Mouse (Mus musculus) liver, embryonic 16.5 days (tissue): ENCODE measurements around the gene Fmn2. TPM values are rescaled to one million over a fixed set of nuclear protein-coding genes. Genes with fewer than 3 reads are reported as not detected.

ENCODE experiments used
- ATAC-seq: fragments of 200-750 bp; cut with Nextera tagmentation; 2 replicates; pipeline ENCODE4 v1.8.0; 2017; ENCODE audit warnings: low read depth, mild to moderate bottlenecking, moderate number of reproducible peaks, moderate library complexity
- H3K27ac ChIP-seq: fragments of 300-500 bp; sonication (generic); 2 replicates; pipeline ENCODE4 v1.5.1; 2014; ENCODE audit warnings: mild to moderate bottlenecking, low read length
- H3K27me3 ChIP-seq: fragments of 300-500 bp; sonication (generic); 2 replicates; pipeline ENCODE4 v1.6.1; 2014; ENCODE audit warnings: low read depth, low read length, mixed read lengths; ENCODE audit not compliant: control insufficient read depth, insufficient read depth
- H3K36me3 ChIP-seq: fragments of 300-500 bp; sonication (generic); 2 replicates; pipeline ENCODE4 v1.6.1; 2014; ENCODE audit warnings: mild to moderate bottlenecking; ENCODE audit not compliant: control insufficient read depth, insufficient read depth
- H3K4me1 ChIP-seq: fragments of 300-500 bp; sonication (generic); 2 replicates; pipeline ENCODE4 v1.6.1; 2014; ENCODE audit warnings: low read depth, low read length, mixed read lengths; ENCODE audit not compliant: control insufficient read depth
- H3K4me2 ChIP-seq: fragments of 300-500 bp; sonication (generic); 2 replicates; pipeline ENCODE4 v1.6.1; 2014; ENCODE audit warnings: low read depth, low read length, mixed read lengths
- H3K4me3 ChIP-seq: fragments of 300-500 bp; sonication (generic); 2 replicates; pipeline ENCODE4 v1.5.1; 2014; ENCODE audit warnings: low read depth, mild to moderate bottlenecking, low read length
- H3K9ac ChIP-seq: fragments of 300-500 bp; sonication (generic); 2 replicates; pipeline ENCODE4 v1.6.1; 2014; ENCODE audit warnings: low read depth, low read length
- H3K9me3 ChIP-seq: fragments of 300-500 bp; sonication (generic); replicated peaks from 2 replicates; pipeline ENCODE4 v1.6.1; 2016; ENCODE audit warnings: low read length; ENCODE audit not compliant: control insufficient read depth
- WGBS: fragments of 180-500 bp; shearing (Covaris S2); extraction: QIAGEN DNeasy Blood & Tissue Kit; methylation state at CpG from one replicate; pipeline ENCODE4 v1.1.7; 2014; ENCODE audit not compliant: insufficient replicate concordance; 5-methylcytosine and 5-hydroxymethylcytosine counted together
- polyA plus RNA-seq: library from polyadenylated mRNA; unstranded; fragments of >200 nt; fragmentation: Nextera tagmentation; extraction: Ambion mirVana; gene quantifications from 2 replicates; pipeline ENCODE4 v1.2.1, GENCODE M21; 2015

Fmn2 gene
- polyA plus RNA-seq, 1 experiment from 2014 or later: 0.04 TPM

- no peak overlapping the region for H3K9ac ChIP-seq
- H3K4me1 ChIP-seq: no peaks in the 10 kb centered on the region; the same call in 1 of the 2 replicates
- no peaks in the 10 kb centered on the region for H3K9me3 ChIP-seq
- H3K27me3 ChIP-seq: peaks cover 30% of the 10 kb centered on the region
- 3% methylated on average over 52 of the region's 53 CpGs for WGBS
- no peaks in the 10 kb centered on the region for H3K36me3 ChIP-seq
- no peak for ATAC-seq
- peak overlapping the region; percentile 20; the same call in 1 of the 2 replicates for H3K4me2 ChIP-seq
- H3K27ac ChIP-seq: no peak overlapping the region
- 0 out of 2 replicates have a peak overlapping the region, but pooled peaks have one; percentile 11 for H3K4me3 ChIP-seq
Observed at GRCm38 (mm10) chr1:174502846-174503745, 1.5 kb downstream of the Fmn2 start.

DNA sequence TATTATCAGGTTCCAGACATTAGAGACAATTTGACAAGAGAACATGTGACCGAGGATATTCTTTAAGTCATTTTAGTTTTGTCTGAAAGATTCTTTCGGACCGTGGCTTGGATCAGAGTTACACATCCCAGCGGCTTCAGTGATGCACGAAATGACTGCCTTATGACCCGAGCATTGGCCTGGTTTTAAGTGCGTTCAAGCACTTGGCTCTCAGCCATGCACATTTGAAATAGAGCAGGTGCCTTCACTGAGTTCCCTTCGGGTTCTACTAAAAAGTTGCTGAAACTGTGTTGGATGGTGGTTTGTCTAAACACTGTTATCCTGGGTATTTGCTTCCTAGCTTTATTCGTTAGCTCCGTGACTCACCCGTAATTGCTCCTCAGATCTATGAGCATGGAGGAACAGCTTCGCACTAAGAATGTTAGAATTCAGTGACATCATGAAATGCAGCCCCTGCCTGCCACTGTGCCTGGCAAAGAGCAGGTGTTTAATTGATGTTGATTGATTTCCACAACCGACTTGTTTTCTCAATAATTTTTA, 7.0 kb downstream of the Fmn2 start:
- Histone ChIP-seq H3K4me1 (no peaks in the 10 kb centered on the region), H3K27me3 (peaks cover 6% of the 10 kb centered on the region), H3K9ac (no peak overlapping the region), H3K9me3 (no peaks in the 10 kb centered on the region), H3K36me3 (no peaks in the 10 kb centered on the region), H3K4me2 (no peak overlapping the region), H3K27ac (no peak overlapping the region), H3K4me3 (no peak overlapping the region)
- 65% methylated on average over 13 of the region's 13 CpGs for WGBS
- no peak for ATAC-seq

DNA sequence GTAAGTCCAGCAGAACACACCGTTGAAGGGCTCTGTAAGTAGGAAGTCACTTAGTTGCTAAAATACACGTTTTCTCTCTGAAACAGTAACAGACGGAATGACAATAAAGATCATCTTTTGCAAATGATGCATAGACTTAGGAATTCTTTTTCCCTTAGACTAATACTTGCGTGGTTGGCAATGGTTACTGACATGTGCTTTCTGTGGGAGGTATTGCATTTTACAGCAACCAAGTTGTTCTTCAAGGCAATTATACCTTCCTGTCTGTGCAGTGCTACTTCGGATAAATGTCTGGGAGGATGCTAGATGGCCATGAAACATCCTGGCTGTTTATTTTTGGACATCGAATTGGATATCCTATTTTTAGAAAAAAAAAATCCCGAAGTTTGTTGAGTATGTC, 11.8 kb downstream of the Fmn2 start:
- Histone ChIP-seq H3K36me3 (no peaks in the 10 kb centered on the region), H3K4me2 (no peak overlapping the region), H3K9me3 (no peaks in the 10 kb centered on the region), H3K27ac (no peak overlapping the region), H3K4me3 (no peak overlapping the region), H3K27me3 (no peaks in the 10 kb centered on the region), H3K9ac (no peak overlapping the region), H3K4me1 (no peaks in the 10 kb centered on the region)
- no peak for ATAC-seq
- WGBS: 56% methylated on average over 7 of the region's 7 CpGs

- H3K9ac ChIP-seq: no peak overlapping the region
- no peaks in the 10 kb centered on the region for H3K27me3 ChIP-seq
- no peaks in the 10 kb centered on the region for H3K9me3 ChIP-seq
- no peaks in the 10 kb centered on the region for H3K4me1 ChIP-seq
- H3K36me3 ChIP-seq: no peaks in the 10 kb centered on the region
- H3K27ac ChIP-seq: no peak overlapping the region
- no peak for ATAC-seq
- H3K4me2 ChIP-seq: no peak overlapping the region
- 57% methylated on average over 5 of the region's 5 CpGs for WGBS
- H3K4me3 ChIP-seq: no peak overlapping the region
Observed at GRCm38 (mm10) chr1:174521976-174522770, 20.5 kb downstream of the Fmn2 start.

DNA sequence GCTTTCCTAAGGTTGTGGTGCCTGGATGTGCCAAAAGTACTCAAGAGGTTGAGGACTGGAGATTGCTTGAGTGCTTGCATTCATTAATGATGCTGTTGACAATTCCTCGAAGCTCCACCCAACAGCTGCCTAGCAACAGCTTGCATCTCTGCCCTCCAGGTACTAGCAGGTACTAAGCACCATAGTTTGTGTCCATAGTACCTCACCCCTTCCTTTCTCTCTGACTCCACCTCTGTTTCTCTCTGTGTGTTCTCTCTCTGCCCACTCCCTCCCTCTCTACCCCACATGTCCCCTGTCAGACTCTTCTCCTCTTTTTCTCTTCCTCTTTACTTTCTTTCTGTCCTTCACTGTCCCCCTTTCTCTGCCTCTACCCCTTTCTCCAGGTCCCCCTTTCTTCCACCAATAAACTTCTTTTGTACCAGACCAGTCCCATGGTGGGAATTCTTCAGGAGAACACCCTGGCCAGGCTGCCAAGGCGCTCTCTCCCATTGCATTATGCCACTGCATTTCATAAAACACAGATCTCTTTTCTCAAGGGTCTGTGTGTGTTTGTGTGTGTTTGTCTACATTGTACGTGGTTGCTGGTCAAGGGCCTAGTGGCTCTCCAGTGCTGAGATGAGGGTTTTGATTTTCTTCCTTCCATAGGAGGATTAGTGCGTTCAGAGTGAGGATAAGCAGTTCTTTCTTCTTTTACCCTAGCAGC, 21.3 kb downstream of the Fmn2 start:
- Histone ChIP-seq H3K9me3 (no peaks in the 10 kb centered on the region), H3K9ac (no peak overlapping the region), H3K27ac (no peak overlapping the region), H3K4me2 (no peak overlapping the region), H3K27me3 (no peaks in the 10 kb centered on the region), H3K4me1 (no peaks in the 10 kb centered on the region), H3K36me3 (no peaks in the 10 kb centered on the region), H3K4me3 (no peak overlapping the region)
- 50% methylated on average over 4 of the region's 4 CpGs for WGBS
- ATAC-seq: no peak

DNA sequence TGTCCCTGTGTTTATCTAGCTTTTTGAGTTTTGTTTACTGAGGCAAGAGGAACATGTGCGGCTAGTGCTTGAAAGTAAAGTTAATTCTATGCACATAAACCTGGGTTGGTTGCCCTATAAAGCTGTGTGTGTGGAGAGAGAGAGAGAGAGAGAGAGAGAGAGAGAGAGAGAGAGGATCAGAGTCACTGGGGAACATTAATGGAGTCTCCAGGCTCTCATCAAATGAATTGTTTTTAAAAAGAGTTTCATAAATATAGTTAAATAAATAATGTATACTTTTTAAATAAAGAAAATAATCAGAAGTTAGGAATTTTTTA, 21.8 kb downstream of the Fmn2 start:
- Histone ChIP-seq H3K27ac (no peak overlapping the region), H3K9me3 (no peaks in the 10 kb centered on the region), H3K4me3 (no peak overlapping the region), H3K4me1 (no peaks in the 10 kb centered on the region), H3K9ac (no peak overlapping the region), H3K36me3 (no peaks in the 10 kb centered on the region), H3K4me2 (no peak overlapping the region), H3K27me3 (no peaks in the 10 kb centered on the region)
- 44% methylated on average over 1 of the region's 1 CpGs for WGBS
- ATAC-seq: no peak

DNA sequence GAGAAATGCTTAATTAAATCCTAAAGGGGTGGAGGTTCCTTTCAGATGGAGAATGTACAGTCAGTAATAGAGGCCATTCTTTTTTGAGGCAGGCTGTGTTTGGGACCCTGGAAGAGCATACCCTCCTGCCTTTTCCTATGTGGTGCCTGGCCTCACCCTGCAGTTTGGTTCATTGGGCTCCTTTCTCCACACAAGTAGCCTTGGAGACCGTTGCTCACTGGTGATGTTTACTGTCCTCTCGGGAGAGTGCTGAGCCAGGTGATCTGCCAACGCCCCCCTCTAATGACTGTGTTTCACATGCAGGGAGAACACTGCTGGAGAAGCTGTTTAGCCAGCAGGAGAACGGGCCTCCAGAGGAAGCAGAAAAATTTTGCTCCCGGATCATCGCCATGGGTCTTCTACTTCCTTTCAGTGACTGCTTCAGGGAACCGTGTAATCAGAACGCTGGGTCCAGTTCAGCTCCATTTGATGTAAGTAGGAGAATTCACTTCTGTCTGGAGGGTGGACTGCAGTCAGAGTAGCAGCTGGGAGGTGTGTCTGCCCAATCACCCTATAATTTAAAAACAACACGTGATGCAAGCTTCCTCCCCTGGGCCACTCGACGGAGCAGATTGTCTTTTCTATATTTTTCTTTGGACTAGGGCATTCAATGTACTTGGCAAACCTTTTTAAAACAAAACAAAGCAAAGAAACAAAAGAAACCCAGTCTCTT, 35.3 kb downstream of the Fmn2 start:
- Histone ChIP-seq H3K4me3 (no peak overlapping the region), H3K9me3 (no peaks in the 10 kb centered on the region), H3K27me3 (no peaks in the 10 kb centered on the region), H3K9ac (no peak overlapping the region), H3K36me3 (no peaks in the 10 kb centered on the region), H3K4me2 (no peak overlapping the region), H3K4me1 (no peaks in the 10 kb centered on the region), H3K27ac (no peak overlapping the region)
- 54% methylated on average over 11 of the region's 11 CpGs for WGBS
- ATAC-seq: no peak

- Histone ChIP-seq H3K4me3 (no peak overlapping the region), H3K4me1 (no peaks in the 10 kb centered on the region), H3K36me3 (no peaks in the 10 kb centered on the region), H3K9me3 (no peaks in the 10 kb centered on the region), H3K27ac (no peak overlapping the region), H3K4me2 (no peak overlapping the region), H3K27me3 (no peaks in the 10 kb centered on the region), H3K9ac (no peak overlapping the region)
- no peak for ATAC-seq
- whole genome bisulfite sequencing: 65% methylated on average over 3 of the region's 3 CpGs
Observed at GRCm38 (mm10) chr1:174537491-174537890, 35.9 kb downstream of the Fmn2 start.
